Mouse (Mus musculus) liver, adult 10 weeks (tissue): Measurements from ENCODE around the gene Rasgrf2. TPM values are rescaled to one million over a fixed set of nuclear protein-coding genes. Genes with fewer than 3 reads are reported as not detected.

Experiments
- polyA plus RNA-seq: library from polyadenylated mRNA; stranded (reverse); fragments of 350-450 nt; fragmentation: Illumina TruSeq; extraction: RNeasy Lipid Tissue Mini Kit (QIAGEN cat#74804); gene quantifications from one replicate; pipeline ENCODE4 v1.2.3, GENCODE M21; 2014; ENCODE audit warnings: low read depth, low replicate concordance

The Rasgrf2 gene
- polyA plus RNA-seq, result 0.32 TPM

DNA sequence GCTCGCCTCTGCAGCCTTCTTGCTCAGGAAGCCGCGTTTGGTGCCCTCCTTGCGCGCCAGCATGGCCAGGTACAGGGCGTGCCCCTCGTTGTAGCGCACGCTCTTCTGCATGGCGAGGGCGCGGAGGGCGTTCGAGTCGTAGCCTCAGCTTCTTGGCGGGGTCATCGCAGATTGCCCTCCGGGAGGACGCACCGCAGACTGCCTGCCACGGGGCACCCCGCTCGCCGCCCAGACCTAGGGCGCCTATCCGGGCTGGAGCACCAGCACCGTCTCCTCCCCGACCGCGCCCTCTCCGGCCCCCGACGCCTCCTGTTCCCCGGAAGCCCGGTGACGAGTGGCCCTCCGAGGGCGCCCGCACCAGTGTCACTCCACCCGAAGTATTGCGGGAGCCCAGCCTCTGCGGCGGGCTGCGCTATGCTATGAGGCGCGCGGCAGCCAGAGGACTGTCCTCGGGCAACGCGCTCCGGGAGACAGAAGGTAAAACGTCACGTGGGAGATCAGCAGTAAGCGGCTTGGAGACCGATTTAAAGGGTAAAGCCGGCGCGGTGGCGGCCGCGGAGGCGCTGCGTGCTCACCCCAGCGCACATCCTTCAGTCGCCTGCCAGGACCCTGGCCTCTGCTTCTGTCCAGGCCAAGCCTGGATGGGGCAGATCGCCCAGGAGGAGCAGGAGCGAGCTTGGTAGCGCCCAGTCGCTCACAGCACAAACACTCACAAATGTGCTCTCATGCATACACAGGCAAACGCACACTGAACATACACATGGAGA, at the start of gene Rasgrf2:
TSS of gene Rasgrf2 (minus strand) at position 273 of the 767 bp plus-strand sequence.

DNA sequence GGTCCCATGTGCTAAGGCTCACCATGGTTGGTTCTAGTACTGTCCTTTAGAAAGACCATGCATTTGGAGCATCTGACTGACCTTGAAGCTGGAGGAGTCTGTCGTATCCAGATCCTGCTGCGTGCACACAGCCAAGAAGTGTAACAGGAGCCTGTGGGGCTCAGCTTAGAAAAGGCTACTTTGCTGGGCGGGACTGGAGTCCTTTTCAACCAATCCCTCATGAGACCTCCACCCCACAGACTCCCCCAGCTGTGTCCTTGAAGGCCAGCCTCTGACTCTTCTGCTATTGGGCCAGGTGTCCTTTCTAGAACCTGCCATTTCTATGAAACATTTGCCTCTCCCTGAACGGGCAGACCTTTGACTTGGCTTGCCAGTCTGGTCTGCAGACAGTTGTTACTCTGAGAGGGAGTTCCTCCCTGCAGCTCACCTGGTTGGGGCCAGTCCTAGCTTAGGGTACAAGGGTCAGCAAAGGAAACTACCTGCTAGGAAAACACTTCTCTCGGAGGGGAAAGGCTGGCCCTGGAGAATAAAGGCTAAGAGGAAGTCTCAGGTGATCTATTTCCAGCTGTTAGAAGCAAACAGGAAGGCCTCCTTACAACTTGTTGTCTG, 254.6 kb downstream of the Rasgrf2 start, which contains the start of gene Ckmt2:
TSS of gene Ckmt2 (minus strand) at position 145 of the 609 bp plus-strand sequence.

Other genes starting within 250 kb of the Rasgrf2 start
- not detected for gene Gm20379, start 174.3 kb upstream of the Rasgrf2 start, polyA plus RNA-seq
- gene Dhfr, start 223.1 kb upstream of the Rasgrf2 start, polyA plus RNA-seq, result 31.8 TPM
- 20.1 TPM for gene Msh3, start 223.3 kb upstream of the Rasgrf2 start, polyA plus RNA-seq